Mouse (Mus musculus): Measurements from ENCODE around the gene Zzef1.

The Zzef1 gene

DNA sequence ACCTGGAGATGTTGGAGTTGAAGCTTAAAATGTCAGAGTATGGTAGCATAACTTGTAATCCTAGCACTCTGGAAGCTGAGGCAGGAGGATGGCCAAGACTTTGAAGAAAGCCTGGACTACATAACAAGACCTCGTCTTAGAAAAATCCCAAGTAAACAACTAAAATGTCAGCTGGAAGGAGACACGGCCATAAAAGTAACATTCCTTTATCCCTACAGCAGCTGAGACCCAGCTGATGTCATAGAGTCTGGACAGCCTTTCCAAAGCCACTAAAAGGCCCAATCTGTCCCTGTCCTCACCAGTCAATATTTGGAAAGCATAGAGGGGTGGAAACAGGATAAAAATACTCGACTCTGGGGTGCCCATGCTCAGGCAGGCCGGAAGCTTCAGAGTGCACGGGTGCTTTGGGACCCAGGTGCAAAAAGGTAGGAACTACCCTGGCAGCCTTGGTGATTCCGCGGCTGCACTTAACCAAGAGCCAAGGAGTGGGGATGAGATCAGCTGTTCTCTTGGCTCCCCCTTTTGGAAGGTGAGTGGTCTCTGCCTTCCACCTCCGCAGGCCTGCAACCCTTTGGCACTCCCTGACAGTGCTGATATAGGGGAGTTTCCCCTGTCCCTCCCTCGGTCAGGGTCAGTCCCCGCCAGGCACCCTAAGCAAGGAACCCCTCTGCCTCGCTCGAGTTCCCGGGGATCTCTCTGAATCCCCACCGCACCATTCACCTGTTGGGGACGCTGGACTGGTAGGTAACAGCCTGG lies 164.1 kb downstream of the Zzef1 start:
- no peak for DNase-seq

GRCm38 (mm10) chr11:72960723-72961071 lies 164.7 kb downstream of the Zzef1 start:
- no peak for DNase-seq

- DNase-seq: no peak
These were observed 165.3 kb downstream of the Zzef1 start, which contains the start of gene Atp2a3 for GRCm38 (mm10) chr11:72961072-72961980. Atp2a3 (plus strand) TSS chr11:72961169.

DNA sequence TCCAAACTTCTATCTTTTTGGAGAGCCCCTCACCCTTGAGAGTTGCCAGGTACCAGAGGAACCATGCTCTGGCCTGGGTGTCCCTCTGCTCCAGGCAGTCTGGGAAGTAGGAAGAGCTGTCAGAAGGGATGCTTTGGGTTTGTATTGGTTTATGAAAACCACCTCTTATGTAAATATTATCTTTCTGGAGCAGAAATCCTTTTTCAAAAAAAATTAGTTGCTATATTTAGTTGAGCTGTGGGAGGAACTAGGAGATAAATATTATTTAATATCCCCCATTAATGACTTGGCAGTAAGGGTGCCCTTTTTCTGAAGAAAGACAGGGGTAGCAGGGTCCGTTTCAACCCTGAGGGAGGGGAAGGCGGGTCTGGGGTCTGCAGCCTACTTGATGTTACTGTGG lies 166.4 kb downstream of the Zzef1 start:
- no peak for DNase-seq

GRCm38 (mm10) chr11:72963058-72963788 lies 167.2 kb downstream of the Zzef1 start:
- no peak for DNase-seq

DNA sequence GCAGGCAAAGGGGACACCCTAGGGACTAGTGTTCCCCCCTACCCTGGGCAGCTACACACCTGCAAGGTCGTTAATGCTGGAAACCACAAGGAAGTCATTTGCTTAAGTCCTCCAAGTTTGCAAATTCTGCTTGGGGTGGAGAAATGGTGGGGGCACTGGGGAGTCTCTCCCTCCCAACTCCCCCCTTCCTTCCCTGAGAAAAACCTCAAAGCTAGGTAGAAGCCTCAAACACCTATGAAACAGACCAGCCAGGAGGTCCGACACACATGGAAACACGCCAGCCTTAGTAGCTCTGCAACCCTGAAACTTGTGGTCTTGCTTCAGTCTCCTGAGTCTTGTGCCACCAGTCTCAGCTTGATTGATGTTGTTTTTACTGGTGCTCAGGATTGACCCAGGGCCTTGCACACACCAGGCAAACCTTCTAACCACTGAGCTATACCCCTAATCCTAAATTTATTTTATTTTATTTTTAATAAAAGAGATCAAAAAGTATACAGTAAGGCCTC lies 167.8 kb downstream of the Zzef1 start:
- no peak for DNase-seq

DNA sequence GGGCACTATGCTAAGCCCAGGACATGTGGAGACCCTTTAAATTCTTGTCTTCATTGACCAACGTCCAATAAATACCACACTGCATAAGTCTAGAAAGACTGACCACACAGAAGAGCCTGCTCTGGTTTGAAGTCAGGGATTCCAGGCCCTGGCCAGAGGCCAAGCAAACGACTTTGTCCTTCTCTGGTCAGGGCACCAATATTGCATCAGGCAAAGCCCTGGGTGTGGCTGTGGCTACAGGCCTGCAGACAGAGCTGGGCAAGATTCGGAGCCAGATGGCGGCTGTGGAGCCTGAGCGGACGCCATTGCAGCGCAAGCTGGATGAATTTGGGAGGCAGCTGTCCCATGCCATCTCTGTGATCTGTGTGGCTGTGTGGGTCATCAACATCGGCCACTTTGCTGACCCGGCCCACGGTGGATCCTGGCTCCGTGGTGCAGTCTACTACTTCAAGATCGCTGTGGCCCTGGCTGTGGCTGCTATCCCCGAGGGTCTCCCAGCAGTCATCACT lies 179.0 kb downstream of the Zzef1 start:
- DNase-seq: no peak
